Mouse (Mus musculus): Measurements from ENCODE around the gene Disc1. TPM values are rescaled to one million over a fixed set of nuclear protein-coding genes. Genes with fewer than 3 reads are reported as not detected.

Gene Disc1
- polyA plus RNA-seq, 1 experiment from 2014 or later, result 2.3 TPM

DNA sequence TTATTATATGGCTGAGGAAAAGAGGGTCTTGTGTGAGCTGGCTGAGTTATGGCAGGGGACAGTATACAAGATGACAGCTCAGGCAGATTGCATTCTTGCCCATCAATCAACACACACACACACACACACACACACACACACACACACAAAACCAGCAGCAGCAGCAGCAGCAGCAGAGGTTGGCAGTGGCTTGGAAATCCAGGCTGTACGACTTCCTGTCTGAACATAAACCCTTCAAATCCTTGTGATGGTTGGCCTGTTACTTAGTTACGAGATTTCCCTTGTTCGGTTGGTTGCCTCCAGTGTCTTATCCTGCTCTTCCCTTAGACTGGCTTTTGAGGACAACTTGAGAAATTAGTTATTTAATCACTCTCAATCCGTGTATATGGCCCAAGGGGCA is 188.9 kb downstream of the Disc1 start:
- H3K27me3 ChIP-seq (ENCODE audit: control insufficient read depth, insufficient read depth, low read length), result no peaks in the 10 kb centered on the region
- peaks cover 20% of the 10 kb centered on the region for H3K4me1 ChIP-seq (ENCODE audit: control insufficient read depth, insufficient read depth, low read length)
- 0 out of 2 replicates have a peak overlapping the region, but pooled peaks have one; percentile 24 for H3K4me2 ChIP-seq (ENCODE audit: low read depth, low read length)
- no peaks in the 10 kb centered on the region for H3K9me3 ChIP-seq (replicated peaks; ENCODE audit: control insufficient read depth, low read length)
- H3K4me3 ChIP-seq (ENCODE audit: low read length), result no peak overlapping the region
- 0 out of 2 replicates have a peak, but pooled peaks have one; percentile 23 for ATAC-seq (replicated peaks; ENCODE audit: extremely low read depth, insufficient read depth, low FRiP score)
- no peaks in the 10 kb centered on the region for H3K36me3 ChIP-seq (ENCODE audit: control insufficient read depth, insufficient read depth)
- no peak overlapping the region for H3K9ac ChIP-seq (ENCODE audit: low read length)
- H3K27ac ChIP-seq (ENCODE audit: low read length), result peak overlapping the region; percentile 40; the same call in 1 of the 2 replicates
- 33% methylated on average over 4 of the region's 4 CpGs for WGBS

DNA sequence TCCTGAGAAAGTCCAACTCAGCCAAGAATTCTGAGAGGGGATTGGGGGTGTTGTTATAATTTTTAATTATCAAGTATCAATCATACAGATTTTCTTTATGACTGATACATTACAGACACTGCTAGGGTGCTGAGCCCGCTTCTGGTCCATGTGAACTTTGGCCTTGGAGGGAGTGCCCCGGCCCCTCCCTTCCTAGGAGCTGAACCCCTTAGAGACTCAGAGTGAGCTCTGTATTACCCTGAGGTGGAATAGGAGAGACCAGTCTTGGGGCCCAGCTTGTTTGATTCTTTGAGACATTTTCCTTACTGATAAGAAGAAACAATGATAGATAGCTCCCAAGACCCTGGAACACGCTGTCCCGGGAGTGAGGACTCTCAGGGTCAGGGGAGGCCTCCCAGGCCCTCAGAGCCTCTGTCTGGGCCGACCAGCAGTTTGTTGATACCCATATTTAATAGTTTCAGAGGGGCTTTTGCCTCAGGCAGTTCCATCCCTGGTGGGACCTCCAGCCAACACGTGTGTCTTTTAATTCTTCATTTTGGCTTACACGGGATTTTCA is 192.8 kb downstream of the Disc1 start:
- H3K9ac ChIP-seq (ENCODE audit: low read length), result 0 out of 2 replicates have a peak overlapping the region, but pooled peaks have one; percentile 5
- WGBS, result 48% methylated on average over 7 of the region's 7 CpGs

DNA sequence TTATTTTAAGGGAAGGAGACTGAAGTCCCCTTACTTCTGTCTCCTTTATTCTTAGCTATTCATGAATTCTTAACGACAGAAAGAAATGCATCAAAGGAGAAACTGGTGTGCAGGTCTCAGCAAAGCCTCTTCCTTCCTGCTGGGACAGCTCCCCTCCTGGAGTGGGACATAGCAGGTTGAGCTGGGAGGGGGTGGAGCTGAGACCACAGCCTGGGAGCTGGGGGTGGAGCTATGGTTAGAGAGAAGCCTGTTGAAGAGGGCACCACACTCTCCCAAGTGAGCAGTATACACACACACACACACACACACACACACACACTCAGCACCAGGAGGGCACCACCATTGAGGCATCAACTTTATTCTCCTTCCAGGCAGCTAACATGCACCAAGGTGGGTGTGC is 193.4 kb downstream of the Disc1 start:
- Histone ChIP-seq H3K9me3 (replicated peaks; ENCODE audit: control insufficient read depth, low read length) (no peaks in the 10 kb centered on the region), H3K4me2 (ENCODE audit: low read depth, low read length) (no peak overlapping the region), H3K4me3 (ENCODE audit: low read length) (no peak overlapping the region), H3K27me3 (ENCODE audit: control insufficient read depth, insufficient read depth, low read length) (no peaks in the 10 kb centered on the region), H3K4me1 (ENCODE audit: control insufficient read depth, insufficient read depth, low read length) (peaks cover 12% of the 10 kb centered on the region), H3K36me3 (ENCODE audit: control insufficient read depth, insufficient read depth) (no peaks in the 10 kb centered on the region), H3K27ac (ENCODE audit: low read length) (no peak overlapping the region), H3K9ac (ENCODE audit: low read length) (no peak overlapping the region)
- 0% methylated on average over 1 of the region's 1 CpGs for WGBS
- ATAC-seq (replicated peaks; ENCODE audit: extremely low read depth, insufficient read depth, low FRiP score), result no peak

More for the DNA sequence above, 192.8 kb downstream of the Disc1 start:
- no peak overlapping the region for H3K27ac ChIP-seq (ENCODE audit: low read length)
- no peak for ATAC-seq (replicated peaks; ENCODE audit: extremely low read depth, insufficient read depth, low FRiP score)
- no peak overlapping the region for H3K4me3 ChIP-seq (ENCODE audit: low read length)
- H3K9me3 ChIP-seq (replicated peaks; ENCODE audit: control insufficient read depth, low read length), result no peaks in the 10 kb centered on the region
- H3K4me2 ChIP-seq (ENCODE audit: low read depth, low read length), result no peak overlapping the region
- peaks cover 18% of the 10 kb centered on the region for H3K4me1 ChIP-seq (ENCODE audit: control insufficient read depth, insufficient read depth, low read length)
- no peaks in the 10 kb centered on the region for H3K27me3 ChIP-seq (ENCODE audit: control insufficient read depth, insufficient read depth, low read length)
- H3K36me3 ChIP-seq (ENCODE audit: control insufficient read depth, insufficient read depth), result no peaks in the 10 kb centered on the region

DNA sequence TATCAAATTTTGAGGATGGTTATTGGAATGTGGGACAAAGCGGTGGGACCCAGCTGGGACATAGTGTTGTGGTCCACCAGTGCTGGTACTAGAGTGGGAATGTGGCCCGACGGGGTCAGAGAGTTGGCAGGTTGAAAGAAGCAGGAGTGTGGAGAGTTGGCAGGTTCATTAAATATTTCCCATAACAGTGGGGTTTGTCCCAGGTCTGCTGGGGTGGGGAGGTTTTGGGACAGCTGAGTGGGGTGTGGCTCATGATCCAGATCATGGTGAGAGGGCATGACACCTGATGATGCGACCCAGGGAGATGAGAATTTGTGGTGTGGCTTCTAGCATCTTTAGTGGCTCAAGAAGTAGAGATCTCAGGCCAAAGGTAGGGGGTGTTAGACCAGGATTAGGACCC is 199.0 kb downstream of the Disc1 start:
- Histone ChIP-seq H3K9ac (ENCODE audit: low read length) (no peak overlapping the region), H3K4me3 (ENCODE audit: low read length) (no peak overlapping the region), H3K36me3 (ENCODE audit: control insufficient read depth, insufficient read depth) (no peaks in the 10 kb centered on the region), H3K4me1 (ENCODE audit: control insufficient read depth, insufficient read depth, low read length) (peaks cover 23% of the 10 kb centered on the region), H3K27me3 (ENCODE audit: control insufficient read depth, insufficient read depth, low read length) (no peaks in the 10 kb centered on the region), H3K4me2 (ENCODE audit: low read depth, low read length) (no peak overlapping the region), H3K9me3 (replicated peaks; ENCODE audit: control insufficient read depth, low read length) (no peaks in the 10 kb centered on the region), H3K27ac (ENCODE audit: low read length) (no peak overlapping the region)
- 93% methylated on average over 4 of the region's 4 CpGs for WGBS
- no peak for ATAC-seq (replicated peaks; ENCODE audit: extremely low read depth, insufficient read depth, low FRiP score)

DNA sequence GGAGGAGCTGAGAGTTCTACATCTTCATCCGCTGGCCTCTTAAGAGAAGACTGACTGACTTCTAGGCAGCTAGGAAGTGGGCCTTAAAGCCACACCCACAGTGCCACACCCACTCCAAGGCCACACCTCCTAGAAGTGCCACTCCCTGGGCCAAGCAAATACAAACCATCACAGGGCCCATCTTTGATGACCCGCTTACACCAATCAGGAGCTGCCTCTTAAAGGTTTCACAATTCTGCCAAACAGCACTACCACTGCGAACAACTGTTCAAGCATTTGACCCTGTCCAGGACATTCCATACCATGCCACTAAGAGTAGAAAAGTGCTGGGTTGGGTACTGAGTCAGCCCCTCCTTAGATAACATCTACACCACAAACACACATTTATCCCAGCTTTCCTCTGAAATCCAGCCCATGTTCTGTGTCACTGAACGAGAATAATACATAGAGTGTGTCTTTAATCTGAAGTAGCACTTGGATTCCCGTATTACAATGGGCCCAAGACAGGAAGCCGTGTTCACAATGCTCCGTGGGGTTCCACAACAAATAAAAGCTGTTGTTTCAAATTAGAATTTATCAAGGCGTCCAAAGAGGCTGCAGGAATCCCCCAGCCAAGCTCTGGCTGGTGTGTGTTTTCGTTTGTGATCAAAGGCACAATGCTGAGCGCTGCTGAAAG is 199.6 kb downstream of the Disc1 start:
- Histone ChIP-seq H3K4me2 (ENCODE audit: low read depth, low read length) (peak overlapping the region; percentile 67), H3K27me3 (ENCODE audit: control insufficient read depth, insufficient read depth, low read length) (no peaks in the 10 kb centered on the region), H3K9me3 (replicated peaks; ENCODE audit: control insufficient read depth, low read length) (no peaks in the 10 kb centered on the region), H3K9ac (ENCODE audit: low read length) (peak overlapping the region; percentile 63), H3K4me1 (ENCODE audit: control insufficient read depth, insufficient read depth, low read length) (peaks cover 23% of the 10 kb centered on the region), H3K36me3 (ENCODE audit: control insufficient read depth, insufficient read depth) (no peaks in the 10 kb centered on the region), H3K27ac (ENCODE audit: low read length) (peak overlapping the region; percentile 83), H3K4me3 (ENCODE audit: low read length) (peak overlapping the region; percentile 47)
- ATAC-seq (replicated peaks; ENCODE audit: extremely low read depth, insufficient read depth, low FRiP score), result no peak
- 46% methylated on average over 10 of the region's 10 CpGs for WGBS

DNA sequence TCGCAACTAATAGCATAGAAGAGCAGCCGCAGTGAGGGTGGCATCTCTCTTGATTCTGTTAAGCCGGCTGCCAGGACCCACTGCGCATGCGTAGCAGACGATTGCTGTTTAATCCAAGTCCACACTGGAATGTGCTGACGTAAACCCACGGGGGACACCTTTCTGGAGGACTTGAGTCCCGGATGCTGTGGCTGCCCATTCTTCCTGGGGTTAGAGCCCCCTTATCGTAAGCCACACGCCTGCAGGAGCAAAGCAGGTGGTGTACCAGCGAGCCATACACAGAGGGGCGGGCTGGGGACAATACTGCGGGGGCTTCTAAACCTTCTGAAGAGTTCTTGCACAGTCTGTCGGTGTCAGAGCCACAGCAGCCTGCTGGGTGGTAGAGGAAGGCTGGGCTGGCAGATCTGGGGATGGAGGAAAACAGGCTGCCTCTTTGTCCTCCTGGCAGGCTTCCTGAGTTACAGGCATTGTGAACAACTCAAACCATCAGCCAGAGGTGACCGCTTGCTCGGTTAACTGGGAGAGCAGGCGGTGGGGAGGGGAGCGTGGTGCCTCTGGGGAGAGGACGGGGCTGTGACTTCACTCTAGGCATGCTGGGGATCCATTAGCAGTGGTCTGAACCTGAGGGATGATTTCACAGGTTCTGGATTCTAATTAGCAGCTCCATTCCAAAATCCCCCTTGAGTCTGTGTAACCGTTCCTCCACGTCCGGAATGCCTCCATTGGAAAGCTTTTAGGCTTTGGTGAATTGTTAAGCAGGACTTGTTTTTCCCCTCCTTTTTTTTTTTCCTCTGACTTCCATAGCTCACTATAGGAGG is 200.4 kb downstream of the Disc1 start:
- no peaks in the 10 kb centered on the region for H3K9me3 ChIP-seq (replicated peaks; ENCODE audit: control insufficient read depth, low read length)
- peak; percentile 84 for ATAC-seq (replicated peaks; ENCODE audit: extremely low read depth, insufficient read depth, low FRiP score)
- H3K9ac ChIP-seq (ENCODE audit: low read length), result peak overlapping the region; percentile 63
- H3K4me3 ChIP-seq (ENCODE audit: low read length), result peak overlapping the region; percentile 47
- peak overlapping the region; percentile 83 for H3K27ac ChIP-seq (ENCODE audit: low read length)
- peak overlapping the region; percentile 67 for H3K4me2 ChIP-seq (ENCODE audit: low read depth, low read length)
- H3K36me3 ChIP-seq (ENCODE audit: control insufficient read depth, insufficient read depth), result no peaks in the 10 kb centered on the region
- 19% methylated on average over 23 of the region's 23 CpGs for WGBS
- no peaks in the 10 kb centered on the region for H3K27me3 ChIP-seq (ENCODE audit: control insufficient read depth, insufficient read depth, low read length)
- peaks cover 26% of the 10 kb centered on the region for H3K4me1 ChIP-seq (ENCODE audit: control insufficient read depth, insufficient read depth, low read length)

DNA sequence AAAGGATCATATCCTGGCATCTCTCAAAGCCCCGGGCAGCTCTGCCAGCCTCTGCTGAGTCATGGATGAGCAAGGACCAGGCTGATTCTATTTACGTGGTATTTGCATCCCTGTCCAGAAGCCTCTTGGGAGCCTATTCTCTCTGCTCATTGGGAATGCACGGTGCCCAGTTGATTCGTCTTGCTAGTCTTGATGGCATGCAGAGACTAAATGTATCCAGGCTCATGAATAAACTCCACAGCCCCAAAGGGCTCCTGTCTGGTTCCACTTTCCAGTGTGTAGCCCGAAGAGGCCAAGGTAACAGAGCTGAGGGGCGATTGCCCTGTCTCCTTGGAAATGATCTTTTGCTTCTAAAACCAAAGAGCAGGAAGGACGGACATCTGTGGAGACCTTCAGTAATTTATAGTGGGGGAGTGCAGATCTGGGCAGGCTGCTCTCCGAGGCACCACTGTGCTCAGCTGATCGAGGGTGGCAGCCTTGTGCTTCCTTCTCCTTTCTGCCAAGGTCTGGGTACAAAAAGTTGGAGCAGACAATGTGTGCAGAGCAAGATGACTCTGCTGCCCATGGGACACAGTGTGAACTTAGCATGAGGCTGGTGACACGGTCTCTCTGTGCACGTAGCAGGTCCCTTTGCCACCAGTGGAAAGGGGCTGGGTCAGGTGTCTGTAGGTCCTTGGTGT is 201.2 kb downstream of the Disc1 start:
- Histone ChIP-seq H3K27me3 (ENCODE audit: control insufficient read depth, insufficient read depth, low read length) (no peaks in the 10 kb centered on the region), H3K4me2 (ENCODE audit: low read depth, low read length) (peak overlapping the region; percentile 67), H3K36me3 (ENCODE audit: control insufficient read depth, insufficient read depth) (no peaks in the 10 kb centered on the region), H3K27ac (ENCODE audit: low read length) (peak overlapping the region; percentile 83), H3K4me1 (ENCODE audit: control insufficient read depth, insufficient read depth, low read length) (peaks cover 28% of the 10 kb centered on the region), H3K9me3 (replicated peaks; ENCODE audit: control insufficient read depth, low read length) (no peaks in the 10 kb centered on the region), H3K9ac (ENCODE audit: low read length) (peak overlapping the region; percentile 63; the same call in 1 of the 2 replicates), H3K4me3 (ENCODE audit: low read length) (peak overlapping the region; percentile 47; the same call in 1 of the 2 replicates)
- 68% methylated on average over 11 of the region's 11 CpGs for WGBS
- ATAC-seq (replicated peaks; ENCODE audit: extremely low read depth, insufficient read depth, low FRiP score), result no peak

DNA sequence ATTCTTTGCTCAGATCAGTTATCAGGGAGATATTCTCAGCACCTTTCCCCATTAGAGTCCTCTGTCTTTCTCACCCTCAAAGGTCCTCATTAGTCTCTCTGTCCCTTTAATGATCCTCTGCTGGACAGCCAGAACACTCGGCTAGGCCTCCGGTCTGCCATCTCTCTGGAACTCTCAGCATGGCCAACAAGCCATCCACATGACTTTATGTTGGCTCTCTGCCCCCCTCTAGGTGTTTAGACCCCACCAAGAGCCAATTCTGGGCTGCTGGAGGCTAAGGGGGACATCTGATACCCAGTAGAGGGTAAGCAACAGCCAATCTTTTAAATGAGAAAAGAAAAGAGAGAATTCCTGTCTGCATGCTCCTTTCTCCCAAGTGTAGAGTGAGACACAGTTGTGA is 203.7 kb downstream of the Disc1 start:
- H3K36me3 ChIP-seq (ENCODE audit: control insufficient read depth, insufficient read depth), result no peaks in the 10 kb centered on the region
- no peaks in the 10 kb centered on the region for H3K27me3 ChIP-seq (ENCODE audit: control insufficient read depth, insufficient read depth, low read length)
- no peak overlapping the region for H3K4me3 ChIP-seq (ENCODE audit: low read length)
- peak overlapping the region; percentile 24; the same call in 1 of the 2 replicates for H3K27ac ChIP-seq (ENCODE audit: low read length)
- WGBS, result 24% methylated on average over 2 of the region's 2 CpGs
- no peak overlapping the region for H3K9ac ChIP-seq (ENCODE audit: low read length)
- ATAC-seq (replicated peaks; ENCODE audit: extremely low read depth, insufficient read depth, low FRiP score), result no peak
- H3K9me3 ChIP-seq (replicated peaks; ENCODE audit: control insufficient read depth, low read length), result no peaks in the 10 kb centered on the region
- no peak overlapping the region for H3K4me2 ChIP-seq (ENCODE audit: low read depth, low read length)
- peaks cover 28% of the 10 kb centered on the region for H3K4me1 ChIP-seq (ENCODE audit: control insufficient read depth, insufficient read depth, low read length)

Data from heart, embryonic 16.5 days (tissue).